Mouse (Mus musculus): ENCODE results near the gene Il34.

GRCm38 (mm10) chr8:110774725-110775124 is 31.0 kb downstream of the Il34 start:
- TF ChIP-seq CTCF (IDR thresholded peaks at IDR 0.05; ENCODE audit: borderline replicate concordance, extremely low read depth, insufficient read depth, insufficient read length) (no peak), POLR2A (IDR thresholded peaks at IDR 0.05; ENCODE audit: borderline replicate concordance, extremely low read depth, insufficient read depth, insufficient read length, poor library complexity, severe bottlenecking) (no peak)
